Mouse (Mus musculus) hindbrain, embryonic 11.5 days (tissue): ENCODE measurements around the gene Gabpb2. TPM values are rescaled to one million over a fixed set of nuclear protein-coding genes. Genes with fewer than 3 reads are reported as not detected.
A peak's percentile ranks its signal among the peaks of the same experiment; 100 is the strongest.

Experiments
- ATAC-seq: fragments of 200-750 bp; cut with Nextera tagmentation; 2 replicates; pipeline ENCODE4 v1.8.0; 2017; ENCODE audit warnings: mild to moderate bottlenecking, moderate TSS enrichment, moderate library complexity; ENCODE audit not compliant: low FRiP score
- DNase-seq: peaks from one replicate; pipeline ENCODE4 v3.0.0-alpha.2; 2015; ENCODE audit warnings: low spot score
- H3K27ac ChIP-seq: fragments of 300-500 bp; sonication (generic); 2 replicates; pipeline ENCODE4 v1.5.1; 2014; ENCODE audit warnings: mild to moderate bottlenecking, low read depth, low read length
- H3K27me3 ChIP-seq: fragments of 300-500 bp; sonication (generic); 2 replicates; pipeline ENCODE4 v1.6.1; 2014; ENCODE audit warnings: mild to moderate bottlenecking, low read length, moderate library complexity, mixed read lengths; ENCODE audit not compliant: control insufficient read depth, insufficient read depth
- H3K36me3 ChIP-seq: fragments of 300-500 bp; sonication (generic); 2 replicates; pipeline ENCODE4 v1.6.1; 2014; ENCODE audit warnings: mild to moderate bottlenecking, low read length, moderate library complexity, mixed read lengths; ENCODE audit not compliant: control insufficient read depth, insufficient read depth
- H3K4me1 ChIP-seq: fragments of 300-500 bp; sonication (generic); replicated peaks from 2 replicates; pipeline ENCODE4 v1.6.1; 2014; ENCODE audit warnings: low read length, mixed read lengths; ENCODE audit not compliant: control insufficient read depth, insufficient read depth
- H3K4me2 ChIP-seq: fragments of 300-500 bp; sonication (generic); replicated peaks from 2 replicates; pipeline ENCODE4 v1.6.1; 2014; ENCODE audit warnings: mild to moderate bottlenecking, low read depth, low read length
- H3K4me3 ChIP-seq: fragments of 300-500 bp; sonication (generic); 2 replicates; pipeline ENCODE4 v1.5.1; 2014; ENCODE audit warnings: low read depth, low read length
- H3K9ac ChIP-seq: fragments of 300-500 bp; sonication (generic); 2 replicates; pipeline ENCODE4 v1.6.1; 2014; ENCODE audit warnings: low read depth, low read length
- H3K9me3 ChIP-seq: fragments of 300-500 bp; sonication (generic); 2 replicates; pipeline ENCODE4 v1.6.1; 2016; ENCODE audit warnings: low read length; ENCODE audit not compliant: control insufficient read depth
- WGBS: fragments of 180-500 bp; shearing (Covaris S2); extraction: QIAGEN DNeasy Blood & Tissue Kit; methylation state at CpG from one replicate; pipeline ENCODE4 v1.1.7; 2014; 5-methylcytosine and 5-hydroxymethylcytosine counted together
- polyA plus RNA-seq: library from polyadenylated mRNA; unstranded; fragments of >200 nt; fragmentation: Nextera tagmentation; extraction: Ambion mirVana; gene quantifications from 2 replicates; pipeline ENCODE4 v1.2.1, GENCODE M21; 2014

Gabpb2 gene
- polyA plus RNA-seq, result 6.1 and 9.7 TPM in 2 replicates

DNA sequence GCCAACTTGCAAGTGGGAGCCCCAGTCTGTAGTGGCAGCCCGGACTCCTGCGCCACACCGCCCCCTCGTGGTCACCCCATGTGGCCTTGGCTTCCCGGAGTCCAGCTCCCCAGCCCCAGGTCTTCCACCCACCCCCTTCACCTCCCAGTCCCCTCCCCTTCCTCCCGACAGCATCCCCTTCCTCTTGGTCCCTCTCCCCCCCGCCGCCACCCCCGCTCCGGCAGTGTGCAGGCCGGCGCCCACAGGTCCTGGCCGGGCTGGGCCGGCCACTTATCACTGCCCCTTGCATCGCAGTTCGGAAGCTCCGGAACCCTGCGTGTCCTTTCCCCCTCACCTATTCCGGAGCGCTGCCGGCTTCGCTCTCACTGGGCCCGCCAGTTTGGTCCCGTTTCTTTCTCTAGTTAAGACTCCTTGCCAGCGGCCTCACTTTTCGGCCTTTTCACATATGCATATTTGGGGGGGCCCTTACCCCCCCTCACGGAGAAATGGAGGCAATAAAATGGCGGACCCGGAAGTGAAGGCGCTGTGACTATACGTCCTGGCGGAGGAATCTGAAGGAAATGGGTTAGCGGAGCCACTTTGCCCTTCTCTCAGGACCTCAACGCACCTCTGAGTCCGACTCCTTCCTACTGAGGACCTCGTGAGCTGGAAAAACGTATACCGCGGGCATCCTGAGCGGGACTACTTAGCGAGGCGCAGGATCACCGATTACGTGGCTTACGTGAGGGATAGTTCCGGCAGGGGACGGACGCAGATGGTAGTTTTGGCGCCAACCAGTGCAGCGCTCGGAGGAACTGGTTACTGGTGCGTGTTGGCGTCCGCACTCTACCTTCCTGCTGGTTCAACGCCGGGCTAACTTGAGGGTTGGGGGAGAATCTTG lies at the start of gene Gabpb2:
Gene Gabpb2 (minus strand): TSS at position 662 of the 880 bp plus-strand sequence.
- H3K4me2 ChIP-seq, result peak within 1 kb of the TSS; percentile 54

GRCm38 (mm10) chr3:95266052-95266451 lies 48.3 kb upstream of the Gabpb2 start:
- Histone ChIP-seq H3K9ac (no peak overlapping the region), H3K4me2 (no peak overlapping the region), H3K4me3 (no peak overlapping the region), H3K27ac (no peak overlapping the region), H3K9me3 (no peaks in the 10 kb centered on the region), H3K27me3 (no peaks in the 10 kb centered on the region), H3K4me1 (no peaks in the 10 kb centered on the region), H3K36me3 (peaks cover 6% of the 10 kb centered on the region; the same call in 1 of the 2 replicates)
- DNase-seq (no peak), ATAC-seq (no peak)
- WGBS, result 96% methylated on average over 3 of the region's 3 CpGs

More for the DNA sequence above, at the start of gene Gabpb2:
- Histone ChIP-seq H3K36me3 (peaks cover 4% of the 10 kb centered on the region; the same call in 1 of the 2 replicates), H3K9me3 (no peaks in the 10 kb centered on the region), H3K4me1 (no peaks in the 10 kb centered on the region), H3K27me3 (no peaks in the 10 kb centered on the region), H3K27ac (peak within 1 kb of the TSS; percentile 92), H3K9ac (peak within 1 kb of the TSS; percentile 93), H3K4me3 (peak within 1 kb of the TSS; percentile 69)
- ATAC-seq (peak; percentile 90), DNase-seq (peak; percentile 96)
- WGBS, result under 1% methylated on average over 56 of the region's 56 CpGs

DNA sequence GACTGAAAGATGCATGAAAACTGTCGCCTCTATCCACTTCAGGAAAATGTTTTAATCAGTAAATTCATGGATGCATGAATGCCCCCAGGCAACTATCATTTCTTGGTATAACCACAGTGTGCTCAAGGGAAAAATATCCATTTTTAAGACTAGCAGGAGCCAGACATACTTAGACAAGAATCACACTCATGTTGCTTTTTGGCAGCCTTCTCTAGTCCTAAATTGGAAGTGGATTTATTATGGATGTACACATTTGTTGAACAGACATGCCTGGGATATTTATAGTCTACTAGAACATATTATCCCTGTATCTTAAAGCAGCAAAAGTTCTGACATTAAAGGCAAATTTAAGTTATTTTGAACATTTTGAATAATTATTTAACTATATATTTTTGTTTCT lies 47.0 kb upstream of the Gabpb2 start:
- Histone ChIP-seq H3K4me2 (no peak overlapping the region), H3K9ac (no peak overlapping the region), H3K4me1 (no peaks in the 10 kb centered on the region), H3K27ac (no peak overlapping the region), H3K9me3 (no peaks in the 10 kb centered on the region), H3K27me3 (no peaks in the 10 kb centered on the region), H3K36me3 (peaks cover 6% of the 10 kb centered on the region; the same call in 1 of the 2 replicates), H3K4me3 (no peak overlapping the region)
- ATAC-seq (no peak), DNase-seq (no peak)
- 90% methylated on average over 1 of the region's 1 CpGs for WGBS

DNA sequence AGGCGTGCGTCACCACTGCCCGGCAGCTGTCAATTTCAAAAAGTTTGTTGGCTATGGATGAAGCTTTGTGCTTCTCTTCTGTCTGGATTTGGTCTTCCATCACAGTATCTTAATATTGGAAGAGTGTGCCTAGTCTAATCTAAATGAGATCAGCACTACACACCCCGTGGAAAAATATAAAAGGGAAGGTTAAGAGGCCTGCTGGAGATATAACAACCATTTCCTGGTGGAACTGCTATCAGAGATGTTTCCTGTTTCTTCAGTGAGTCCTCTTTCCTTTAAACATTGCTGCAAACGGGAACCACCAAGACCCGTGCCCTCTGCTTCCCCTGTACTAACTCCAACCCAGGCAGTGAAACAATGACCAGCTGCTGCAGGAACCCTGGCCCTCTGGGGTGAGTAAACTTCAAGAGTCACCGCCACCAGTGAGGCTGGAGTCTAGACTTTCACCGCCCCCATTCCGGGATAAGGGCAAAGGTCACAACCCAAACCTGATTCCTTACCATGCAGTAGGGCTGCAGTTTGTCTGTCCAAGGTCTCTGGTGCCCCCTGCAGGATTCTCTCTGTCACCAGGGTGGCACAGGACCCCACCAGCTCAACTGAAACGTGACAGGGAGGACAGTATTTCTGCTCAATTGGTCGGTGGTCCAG lies 45.5 kb upstream of the Gabpb2 start:
- Histone ChIP-seq H3K4me2 (no peak overlapping the region), H3K9ac (no peak overlapping the region), H3K27ac (no peak overlapping the region), H3K4me3 (no peak overlapping the region), H3K36me3 (peaks cover 6% of the 10 kb centered on the region; the same call in 1 of the 2 replicates), H3K27me3 (no peaks in the 10 kb centered on the region), H3K9me3 (no peaks in the 10 kb centered on the region), H3K4me1 (no peaks in the 10 kb centered on the region)
- DNase-seq (peak; percentile 66), ATAC-seq (no peak)
- 47% methylated on average over 11 of the region's 11 CpGs for WGBS

- DNase-seq, result no peak
- H3K36me3 ChIP-seq, result peaks cover 5% of the 10 kb centered on the region; the same call in 1 of the 2 replicates
- no peak overlapping the region for H3K9ac ChIP-seq
- H3K27ac ChIP-seq, result no peak overlapping the region
- no peak overlapping the region for H3K4me2 ChIP-seq
- H3K9me3 ChIP-seq, result no peaks in the 10 kb centered on the region
- H3K4me3 ChIP-seq, result no peak overlapping the region
- WGBS, result 88% methylated on average over 4 of the region's 4 CpGs
- H3K27me3 ChIP-seq, result no peaks in the 10 kb centered on the region
- no peak for ATAC-seq
- no peaks in the 10 kb centered on the region for H3K4me1 ChIP-seq
These were observed 44.3 kb upstream of the Gabpb2 start for GRCm38 (mm10) chr3:95261975-95262374.

DNA sequence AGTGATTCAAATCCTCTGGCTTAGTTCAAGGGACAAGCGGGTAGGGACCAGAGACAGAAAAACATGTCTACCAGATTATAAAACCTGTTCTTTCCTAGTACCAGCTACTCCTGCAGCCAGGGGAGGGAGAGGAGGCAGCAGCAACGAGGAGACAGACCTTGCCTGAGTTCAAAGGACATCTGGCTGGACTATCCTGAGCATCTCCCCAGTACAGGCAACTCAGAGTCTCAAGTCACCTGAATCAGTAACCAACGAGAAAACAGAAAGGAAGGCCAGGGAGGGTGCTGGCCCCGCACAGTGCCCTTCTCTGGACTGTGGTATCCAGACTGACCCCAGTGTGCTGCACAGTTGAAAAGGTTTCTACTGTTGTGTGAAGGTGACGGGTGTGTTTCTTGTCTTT lies 39.2 kb upstream of the Gabpb2 start:
- no peak overlapping the region for H3K4me3 ChIP-seq
- DNase-seq (no peak), ATAC-seq (no peak)
- no peak overlapping the region for H3K4me2 ChIP-seq
- H3K4me1 ChIP-seq, result no peaks in the 10 kb centered on the region
- no peaks in the 10 kb centered on the region for H3K27me3 ChIP-seq
- WGBS, result 83% methylated on average over 5 of the region's 5 CpGs
- no peak overlapping the region for H3K27ac ChIP-seq
- H3K9ac ChIP-seq, result no peak overlapping the region
- 0 out of 2 replicates have a peak, but pooled peaks cover 2% of the 10 kb centered on the region for H3K36me3 ChIP-seq
- no peaks in the 10 kb centered on the region for H3K9me3 ChIP-seq

- Histone ChIP-seq H3K27me3 (no peaks in the 10 kb centered on the region), H3K36me3 (0 out of 2 replicates have a peak, but pooled peaks cover 2% of the 10 kb centered on the region), H3K9me3 (no peaks in the 10 kb centered on the region), H3K27ac (no peak within 1 kb of the TSS), H3K9ac (no peak within 1 kb of the TSS), H3K4me1 (no peaks in the 10 kb centered on the region), H3K4me2 (no peak within 1 kb of the TSS), H3K4me3 (no peak within 1 kb of the TSS)
- ATAC-seq (no peak), DNase-seq (no peak)
- WGBS, result 60% methylated on average over 7 of the region's 7 CpGs
These were observed 33.2 kb upstream of the Gabpb2 start, which contains the start of gene Bnipl for GRCm38 (mm10) chr3:95250783-95251424. Bnipl (minus strand) TSS chr3:95251193.

DNA sequence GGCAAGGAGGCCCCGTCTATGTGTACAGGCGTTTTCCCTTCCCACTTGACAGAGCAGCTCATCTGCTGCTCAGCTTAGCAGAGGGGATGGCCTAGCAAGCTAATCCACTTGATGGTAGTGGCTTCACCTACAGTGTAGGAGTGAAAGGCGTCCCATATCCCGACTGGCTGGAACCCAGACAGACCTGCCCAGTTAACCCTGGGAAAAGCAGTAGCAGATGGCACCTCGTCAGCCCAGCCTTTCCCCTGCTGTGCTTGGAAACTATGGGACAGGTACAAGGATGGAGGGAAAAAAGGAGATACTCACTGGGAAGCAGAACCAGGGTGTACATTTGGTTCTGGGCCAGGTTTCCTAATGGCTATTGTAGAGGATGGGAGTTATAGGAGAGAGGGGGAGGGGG lies 32.6 kb upstream of the Gabpb2 start:
- H3K36me3 ChIP-seq, result 0 out of 2 replicates have a peak, but pooled peaks cover 2% of the 10 kb centered on the region
- WGBS, result 80% methylated on average over 5 of the region's 5 CpGs
- no peak overlapping the region for H3K4me3 ChIP-seq
- H3K9ac ChIP-seq, result no peak overlapping the region
- no peak overlapping the region for H3K4me2 ChIP-seq
- DNase-seq, result no peak
- no peaks in the 10 kb centered on the region for H3K4me1 ChIP-seq
- no peak for ATAC-seq
- H3K27me3 ChIP-seq, result no peaks in the 10 kb centered on the region
- no peaks in the 10 kb centered on the region for H3K9me3 ChIP-seq
- H3K27ac ChIP-seq, result no peak overlapping the region
